Mouse (Mus musculus) ES-Bruce4 (cell line): Measurements from ENCODE around the gene Hbb-bt.

Source experiments
- CTCF ChIP-seq: IDR thresholded peaks from one replicate; pipeline ENCODE4 v1.8.1; 2011; ENCODE audit warnings: low read depth, low read length
- EP300 ChIP-seq: IDR thresholded peaks from 2 replicates; pipeline ENCODE4 v1.6.1; 2011; ENCODE audit warnings: low read depth, low read length; ENCODE audit not compliant: insufficient read depth
- POLR2A ChIP-seq: IDR thresholded peaks from one replicate; pipeline ENCODE4 v1.8.1; 2011; ENCODE audit warnings: low read length; ENCODE audit not compliant: insufficient read depth

DNA sequence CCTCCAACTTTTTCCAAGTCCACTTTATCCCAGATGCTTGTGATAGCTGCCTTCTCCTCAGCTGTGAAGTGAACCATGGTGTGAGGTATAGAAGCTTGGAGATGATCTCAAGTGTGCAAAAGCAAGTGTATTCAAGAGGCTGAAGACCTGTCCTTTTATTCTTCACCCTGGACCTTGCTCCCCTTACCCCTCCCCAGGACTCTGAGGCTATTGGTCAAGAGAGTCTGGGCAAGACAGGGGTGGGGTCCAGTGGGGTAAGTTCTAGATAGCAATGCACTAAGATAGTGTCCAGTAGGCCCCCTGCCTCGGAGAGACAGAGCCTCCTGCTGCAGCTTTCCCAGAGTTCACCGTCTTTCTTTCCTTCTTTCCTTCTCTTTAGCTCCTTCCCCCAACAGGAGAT, 29.2 kb upstream of the Hbb-bt start, which contains the start of gene Hbb-bh1:
- no peak for TF ChIP-seq POLR2A
- no peak for TF ChIP-seq EP300
- no peak for TF ChIP-seq CTCF
